Mouse (Mus musculus) C2C12 (cell line): ENCODE results near the gene Gm5414. TPM values are rescaled to one million over a fixed set of nuclear protein-coding genes. Genes with fewer than 3 reads are reported as not detected.

ENCODE experiments used
- H3K27me3 ChIP-seq: one replicate; pipeline ENCODE4 v1.6.1; 2011; ENCODE audit not compliant: control insufficient read depth, insufficient read depth, insufficient read length
- H3K36me3 ChIP-seq: one replicate; pipeline ENCODE4 v1.6.1; 2011; ENCODE audit not compliant: control insufficient read depth, insufficient read depth
- H3K4me3 ChIP-seq: one replicate; pipeline ENCODE4 v1.5.1; 2011; ENCODE audit warnings: mild to moderate bottlenecking, control low read depth; ENCODE audit not compliant: poor library complexity, insufficient read depth, severe bottlenecking
- H3K79me2 ChIP-seq: one replicate; pipeline ENCODE4 v1.6.1; 2011; ENCODE audit not compliant: control insufficient read depth, insufficient read depth
- H3K79me3 ChIP-seq: one replicate; pipeline ENCODE4 v1.6.1; 2011; ENCODE audit warnings: low read depth, control low read depth
- H3ac ChIP-seq: one replicate; pipeline ENCODE3; 2011; ENCODE audit warnings: low read depth; ENCODE audit not compliant: control insufficient read depth, insufficient read length
- CEBPB ChIP-seq: IDR thresholded peaks from one replicate; pipeline ENCODE4 v1.6.1; 2011; ENCODE audit warnings: low read depth, mild to moderate bottlenecking, control low read depth, moderate library complexity
- CTCF ChIP-seq: IDR thresholded peaks from one replicate; pipeline ENCODE4 v1.5.1; 2011; ENCODE audit not compliant: control insufficient read depth, insufficient read depth, insufficient read length
- FOSL1 ChIP-seq: IDR thresholded peaks from one replicate; pipeline ENCODE4 v1.8.0; 2011; ENCODE audit warnings: mild to moderate bottlenecking, low read length; ENCODE audit not compliant: poor library complexity, insufficient read depth, severe bottlenecking
- MAX ChIP-seq: IDR thresholded peaks from one replicate; pipeline ENCODE4 v1.6.1; 2011; ENCODE audit warnings: mild to moderate bottlenecking, control low read depth
- MYOD1 ChIP-seq: IDR thresholded peaks from one replicate; pipeline ENCODE4 v1.6.1; 2011; ENCODE audit warnings: low read depth; ENCODE audit not compliant: control insufficient read depth, insufficient read length
- MYOG ChIP-seq: IDR thresholded peaks from one replicate; pipeline ENCODE4 v1.6.1; 2011; ENCODE audit not compliant: control insufficient read depth, insufficient read length; ENCODE audit errors: extremely low read depth
- USF1 ChIP-seq: IDR thresholded peaks from one replicate; pipeline ENCODE4 v1.6.1; 2011; ENCODE audit warnings: low read depth, mild to moderate bottlenecking, control low read depth, moderate library complexity
- long read RNA-seq, 2 experiments: library from polyadenylated mRNA; unstranded; transcript quantifications; one replicate each; pipeline ENCODE4 v2.0.0; 2019 to 2020
- polyA plus RNA-seq: library from polyadenylated mRNA; unstranded; fragments of >200 nt; fragmentation: generic; extraction: Trizol; gene quantifications from one replicate; pipeline ENCODE4 v1.2.1, GENCODE M21; 2012; ENCODE audit warnings: missing spikeins

The Gm5414 gene
- not detected for polyA plus RNA-seq
- long read RNA-seq, experiment 1 = 0 reads
- long read RNA-seq, experiment 2 = 0 reads

DNA sequence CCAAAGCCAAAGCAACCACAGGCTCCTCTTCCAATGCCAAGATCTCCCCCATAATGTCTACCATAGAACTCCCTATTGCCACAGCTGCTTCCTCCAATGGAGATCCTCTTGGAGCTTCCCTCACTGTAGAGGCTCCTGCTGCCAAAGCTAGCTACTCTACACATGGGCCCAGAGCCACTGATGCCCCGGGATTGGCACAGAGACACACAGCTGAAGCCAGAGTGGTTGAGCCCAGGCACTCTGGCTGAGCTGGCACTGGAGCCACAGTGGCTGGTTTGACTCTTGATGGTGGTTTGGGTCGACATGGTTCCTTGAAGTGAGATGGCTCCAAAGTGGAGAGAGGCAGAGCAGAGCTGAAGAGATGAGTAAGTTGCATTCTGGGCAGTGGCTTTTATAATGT lies at the start of gene Gm5414:
Gm5414 (minus strand) TSS at position 305 of the 400 bp plus-strand sequence.
- H3K79me3 ChIP-seq = no peaks in the 10 kb centered on the region
- no peaks in the 10 kb centered on the region for H3K79me2 ChIP-seq
- TF ChIP-seq USF1 = no peak
- no peak for TF ChIP-seq CTCF
- TF ChIP-seq MAX = no peak
- no peak for TF ChIP-seq CEBPB
- TF ChIP-seq FOSL1 = no peak
- no peak for TF ChIP-seq MYOD1
- no peak for TF ChIP-seq MYOG
- H3K4me3 ChIP-seq = no peak within 1 kb of the TSS
- no peaks in the 10 kb centered on the region for H3K36me3 ChIP-seq
- H3K27me3 ChIP-seq = peaks cover 5% of the 10 kb centered on the region
- no peak within 1 kb of the TSS for H3ac ChIP-seq

DNA sequence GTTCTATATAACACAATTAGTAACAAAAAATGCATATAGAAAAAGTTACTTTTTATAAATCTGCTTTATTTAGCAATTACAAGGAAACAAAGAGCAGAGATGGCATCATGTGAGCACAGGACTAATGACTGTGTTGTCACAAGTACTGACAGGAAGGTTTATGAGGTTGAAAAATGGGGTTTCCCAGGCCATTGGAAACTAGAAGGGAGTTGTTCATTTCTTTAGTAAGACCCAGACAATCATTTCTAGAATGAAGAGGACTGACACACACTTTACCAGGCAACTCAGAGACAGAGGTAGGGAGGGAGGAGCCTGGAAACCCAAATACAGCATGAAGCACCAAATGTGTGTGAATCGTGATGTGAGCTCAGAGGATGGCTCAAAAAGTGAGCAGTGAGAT lies 48.0 kb upstream of the Gm5414 start:
- Histone ChIP-seq H3ac (no peak overlapping the region), H3K4me3 (no peak overlapping the region), H3K79me2 (no peaks in the 10 kb centered on the region), H3K36me3 (no peaks in the 10 kb centered on the region), H3K79me3 (no peaks in the 10 kb centered on the region), H3K27me3 (no peaks in the 10 kb centered on the region)
- no peak for TF ChIP-seq USF1
- no peak for TF ChIP-seq CEBPB
- no peak for TF ChIP-seq MYOG
- no peak for TF ChIP-seq MYOD1
- no peak for TF ChIP-seq FOSL1
- TF ChIP-seq MAX = no peak
- TF ChIP-seq CTCF = no peak

DNA sequence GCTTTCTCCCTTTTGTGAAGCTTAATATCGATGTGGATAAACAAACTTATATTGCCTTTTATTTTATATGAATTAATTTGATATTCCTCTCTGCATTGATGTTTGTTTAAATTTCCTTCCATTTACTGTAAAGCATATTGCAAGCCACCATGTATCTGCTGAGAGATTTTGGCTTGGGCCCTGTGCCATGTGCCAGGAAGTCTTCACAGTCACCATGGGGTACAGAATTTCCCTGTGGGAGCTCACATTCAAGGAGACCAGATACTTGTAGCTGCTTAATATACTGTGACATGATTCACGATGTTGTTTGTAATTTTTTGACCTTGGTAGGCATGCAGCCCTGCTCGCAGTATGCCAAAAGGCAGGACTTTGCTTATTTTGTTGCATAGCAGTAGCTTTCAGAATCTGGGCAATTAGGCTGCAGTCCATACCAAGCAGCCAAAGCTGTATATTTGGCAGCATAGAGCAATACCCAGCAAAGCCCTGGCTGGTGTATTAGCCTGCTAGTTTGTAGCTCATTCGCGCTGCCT lies 24.8 kb upstream of the Gm5414 start:
- H3K4me3 ChIP-seq = no peak overlapping the region
- no peaks in the 10 kb centered on the region for H3K27me3 ChIP-seq
- no peaks in the 10 kb centered on the region for H3K36me3 ChIP-seq
- no peak for TF ChIP-seq FOSL1
- TF ChIP-seq MAX = no peak
- no peak for TF ChIP-seq CTCF
- TF ChIP-seq CEBPB = no peak
- TF ChIP-seq USF1 = no peak
- no peaks in the 10 kb centered on the region for H3K79me2 ChIP-seq
- H3K79me3 ChIP-seq = no peaks in the 10 kb centered on the region
- no peak overlapping the region for H3ac ChIP-seq

DNA sequence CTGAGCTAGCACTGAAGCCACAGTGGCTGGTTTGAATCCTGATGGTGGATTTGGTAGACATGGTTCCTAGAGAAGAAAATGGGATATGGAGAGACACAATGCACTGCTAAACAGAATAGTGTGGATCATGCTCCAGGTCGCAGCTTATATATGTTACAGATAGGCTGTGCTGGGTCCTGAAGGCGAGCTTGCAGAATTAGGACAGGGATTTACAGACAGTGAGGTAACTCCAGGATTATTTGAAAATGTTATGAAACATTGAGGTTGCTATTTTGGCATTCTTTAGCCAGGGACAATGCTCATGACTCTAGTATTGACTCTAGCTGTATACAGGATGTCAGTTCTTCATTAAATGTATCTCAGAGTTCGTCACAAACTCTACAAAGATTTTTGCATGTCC lies 19.3 kb upstream of the Gm5414 start, which contains the start of gene Gm5478:
Gm5478 (minus strand) TSS at position 101 of the 400 bp plus-strand sequence.
- no peak within 1 kb of the TSS for H3K4me3 ChIP-seq
- H3K79me3 ChIP-seq = no peaks in the 10 kb centered on the region
- no peaks in the 10 kb centered on the region for H3K36me3 ChIP-seq
- no peak within 1 kb of the TSS for H3ac ChIP-seq
- H3K79me2 ChIP-seq = no peaks in the 10 kb centered on the region
- H3K27me3 ChIP-seq = peaks cover 11% of the 10 kb centered on the region
- TF ChIP-seq MAX = no peak
- TF ChIP-seq USF1 = no peak
- TF ChIP-seq MYOG = no peak
- no peak for TF ChIP-seq MYOD1
- no peak for TF ChIP-seq CTCF
- TF ChIP-seq FOSL1 = no peak
- no peak for TF ChIP-seq CEBPB

DNA sequence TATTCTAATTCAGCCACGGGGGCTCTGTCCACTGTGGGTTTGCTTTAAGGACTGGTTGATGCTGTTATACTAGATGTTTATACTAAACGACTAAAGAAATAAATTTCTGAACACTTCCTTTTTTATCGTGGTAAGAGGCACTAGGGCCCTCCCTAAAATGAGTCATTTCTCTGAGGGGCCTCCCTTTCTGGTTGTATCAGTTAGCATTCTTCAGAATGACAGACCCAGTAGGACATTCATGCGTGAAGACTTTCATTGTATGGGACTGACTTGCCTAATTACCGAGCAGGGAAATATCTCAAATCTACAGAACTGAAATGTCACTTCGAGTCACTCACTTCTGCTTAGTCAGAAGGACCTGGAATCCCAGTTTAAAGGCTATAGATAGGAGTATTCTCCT lies 28.9 kb downstream of the Gm5414 start:
- Histone ChIP-seq H3ac (no peak overlapping the region), H3K27me3 (peaks cover 14% of the 10 kb centered on the region), H3K79me2 (no peaks in the 10 kb centered on the region), H3K79me3 (no peaks in the 10 kb centered on the region), H3K36me3 (no peaks in the 10 kb centered on the region), H3K4me3 (no peak overlapping the region)
- TF ChIP-seq FOSL1 = no peak
- TF ChIP-seq CTCF = no peak
- no peak for TF ChIP-seq MYOG
- no peak for TF ChIP-seq MAX
- TF ChIP-seq MYOD1 = no peak
- TF ChIP-seq USF1 = no peak
- TF ChIP-seq CEBPB = no peak

DNA sequence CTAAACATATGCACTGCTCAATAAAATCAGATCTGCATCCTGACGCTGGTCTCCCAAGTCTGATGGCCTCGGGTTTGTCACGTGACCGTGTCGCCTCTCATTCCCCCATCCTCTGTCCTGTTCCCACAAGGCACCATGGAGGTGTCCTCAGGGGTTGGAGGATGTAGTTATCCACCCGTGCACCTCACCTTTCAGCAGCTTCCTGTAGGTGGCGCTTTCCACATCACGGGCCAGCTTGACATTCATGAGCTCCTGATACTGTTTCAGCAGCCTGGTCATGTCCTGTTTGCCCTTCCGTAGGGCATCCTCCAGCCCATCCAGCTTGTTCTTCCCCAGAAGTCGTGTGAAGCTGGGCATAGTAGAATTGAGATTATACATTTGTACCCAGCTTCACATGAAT lies 39.8 kb downstream of the Gm5414 start:
- Histone ChIP-seq H3K79me3 (no peaks in the 10 kb centered on the region), H3K27me3 (peaks cover 21% of the 10 kb centered on the region), H3K4me3 (no peak overlapping the region), H3K36me3 (no peaks in the 10 kb centered on the region), H3ac (no peak overlapping the region), H3K79me2 (no peaks in the 10 kb centered on the region)
- TF ChIP-seq MYOG (no peak), USF1 (peak; percentile 12)
